Mouse (Mus musculus) forelimb bud, embryonic 11.5 days (tissue): ENCODE results near the gene Olfr819.
"Not testable (repeated sequence)": the region's sequence is repeated elsewhere in the genome, so short reads cannot be mapped to it uniquely, and the experiment has no call there.

Experiments used
- DNase-seq: peaks from one replicate; pipeline ENCODE4 v3.0.0-alpha.2; 2012; ENCODE audit warnings: low read depth, low spot score

The Olfr819 gene

GRCm38 (mm10) chr10:129967166-129967565 is at the start of gene Olfr819:
Olfr819 (minus strand) TSS chr10:129967266.
- not testable (repeated sequence) for DNase-seq

GRCm38 (mm10) chr10:130012321-130012720 is 45.3 kb upstream of the Olfr819 start, which contains the start of gene Olfr820:
Olfr820 (plus strand) TSS chr10:130012621.
- no peak for DNase-seq

- not testable (repeated sequence) for DNase-seq
Observed at GRCm38 (mm10) chr10:130005366-130005765, 38.3 kb upstream of the Olfr819 start.

- DNase-seq, result not testable (repeated sequence)
Observed at GRCm38 (mm10) chr10:130004104-130004503, 37.0 kb upstream of the Olfr819 start.

GRCm38 (mm10) chr10:129984962-129985361 is 17.9 kb upstream of the Olfr819 start, which contains the start of gene Gm10310:
Gm10310 (minus strand) TSS chr10:129985062.
- not testable (repeated sequence) for DNase-seq

GRCm38 (mm10) chr10:129981867-129982266 is 14.8 kb upstream of the Olfr819 start:
- not testable (repeated sequence) for DNase-seq

GRCm38 (mm10) chr10:129976040-129976439 is 9.0 kb upstream of the Olfr819 start, which contains the start of gene Olfr247:
Olfr247 (minus strand) TSS chr10:129976140.
- DNase-seq, result not testable (repeated sequence)

GRCm38 (mm10) chr10:129972994-129973393 is 5.9 kb upstream of the Olfr819 start:
- not testable (repeated sequence) for DNase-seq

- not testable (repeated sequence) for DNase-seq
Observed at GRCm38 (mm10) chr10:129966232-129966631, 834 bp downstream of the Olfr819 start.

GRCm38 (mm10) chr10:129949000-129949399 is 18.1 kb downstream of the Olfr819 start, which contains the start of gene Olfr818:
Olfr818 (minus strand) TSS chr10:129949100.
- DNase-seq, result no peak

- DNase-seq, result no peak
Observed at GRCm38 (mm10) chr10:129915497-129915896, 51.6 kb downstream of the Olfr819 start, which contains the start of gene Olfr816. Olfr816 (minus strand) TSS chr10:129915597.
